Mouse (Mus musculus): Measurements from ENCODE around the gene Chrm2.

GRCm38 (mm10) chr6:36373983-36374382, 13.9 kb upstream of the Chrm2 start:
- no peak for TF ChIP-seq MAZ (IDR thresholded peaks at IDR 0.05; ENCODE audit: low read depth, low read length)
- no peak for TF ChIP-seq ZKSCAN1 (IDR thresholded peaks at IDR 0.05; ENCODE audit: low read depth, low read length)
- no peak for TF ChIP-seq POLR2A (IDR thresholded peaks at IDR 0.05; ENCODE audit: control insufficient read depth in 1 of 2, insufficient read depth in 1 of 2, low read depth in 1 of 2, low read length in 2 of 2, poor library complexity in 1 of 2)
- TF ChIP-seq BHLHE40 (IDR thresholded peaks at IDR 0.05; ENCODE audit: borderline replicate concordance, low read depth, low read length) = no peak
- no peak for TF ChIP-seq NELFE (IDR thresholded peaks at IDR 0.05; ENCODE audit: low read depth, low read length)
- no peak for TF ChIP-seq CTCF (IDR thresholded peaks at IDR 0.05 in 2 of 3, conservative IDR thresholded peaks at IDR 0.05 in 1 of 3; ENCODE audit: control insufficient read depth in 1 of 3, insufficient read depth in 1 of 3, low read depth in 2 of 3, low read length in 3 of 3, poor library complexity in 1 of 3, severe bottlenecking in 1 of 3)
- no peak for TF ChIP-seq EP300 (IDR thresholded peaks at IDR 0.05; ENCODE audit: low read depth in 1 of 2, low read length in 2 of 2)
- TF ChIP-seq GATA1 (IDR thresholded peaks at IDR 0.05; ENCODE audit: low read depth, low read length) = no peak
- TF ChIP-seq CHD2 (IDR thresholded peaks at IDR 0.05; ENCODE audit: low read length) = no peak
- TF ChIP-seq USF1 (IDR thresholded peaks at IDR 0.05; ENCODE audit: low read depth, low read length) = no peak
- no peak for TF ChIP-seq ZMIZ1 (IDR thresholded peaks at IDR 0.05; ENCODE audit: low read depth, low read length)
- no peak for TF ChIP-seq E2F4 (IDR thresholded peaks at IDR 0.05; ENCODE audit: borderline replicate concordance, low read depth, low read length)

All from MEL (cell line).